Mouse (Mus musculus) cerebellum, adult 2 months (tissue): ENCODE measurements around the gene Zfp609. TPM values are rescaled to one million over a fixed set of nuclear protein-coding genes. Genes with fewer than 3 reads are reported as not detected.

Source experiments
- DNase-seq, 2 experiments: peaks; one replicate each; pipeline ENCODE4 v3.0.0; 2021
- H3K27ac ChIP-seq: fragments of 200-500 bp; 2 replicates; pipeline ENCODE4 v1.5.1; 2012; ENCODE audit warnings: low read length, control low read depth, inconsistent platforms; ENCODE audit not compliant: insufficient read depth
- H3K27me3 ChIP-seq: fragments of 200-500 bp; 2 replicates; pipeline ENCODE4 v1.6.1; 2012; ENCODE audit warnings: inconsistent platforms, mild to moderate bottlenecking, low read length, moderate library complexity; ENCODE audit not compliant: control insufficient read depth, insufficient read depth
- H3K4me1 ChIP-seq: fragments of 200-500 bp; 2 replicates; pipeline ENCODE4 v1.6.1; 2011; ENCODE audit warnings: low read length; ENCODE audit not compliant: control insufficient read depth, insufficient read depth
- H3K4me3 ChIP-seq: fragments of 200-500 bp; replicated peaks from 2 replicates; pipeline ENCODE3; 2011; ENCODE audit warnings: mild to moderate bottlenecking, low read depth, low read length, control low read depth; ENCODE audit not compliant: insufficient read depth
- CTCF ChIP-seq: fragments of 200-500 bp; IDR thresholded peaks from 2 replicates; pipeline ENCODE4 v1.5.1; 2011; ENCODE audit warnings: low read depth, mild to moderate bottlenecking, control low read depth, low read length, moderate library complexity, borderline replicate concordance; ENCODE audit not compliant: insufficient read depth
- POLR2A ChIP-seq: fragments of 200-500 bp; IDR thresholded peaks from 2 replicates; pipeline ENCODE4 v1.6.1; 2011; ENCODE audit warnings: low read length, control low read depth, borderline replicate concordance; ENCODE audit not compliant: insufficient read depth
- WGBS: fragments of 180-500 bp; shearing (Covaris S2); methylation state at CpG from one replicate; pipeline ENCODE4 v1.1.7; 2018; 5-methylcytosine and 5-hydroxymethylcytosine counted together
- polyA plus RNA-seq: library from polyadenylated mRNA; depleted of rRNA; stranded (reverse); fragments of >200 nt; gene quantifications from 2 replicates; pipeline ENCODE4 v1.2.3, GENCODE M21; 2012

Zfp609 gene
- polyA plus RNA-seq, 1 experiment, result 19.2 TPM

DNA sequence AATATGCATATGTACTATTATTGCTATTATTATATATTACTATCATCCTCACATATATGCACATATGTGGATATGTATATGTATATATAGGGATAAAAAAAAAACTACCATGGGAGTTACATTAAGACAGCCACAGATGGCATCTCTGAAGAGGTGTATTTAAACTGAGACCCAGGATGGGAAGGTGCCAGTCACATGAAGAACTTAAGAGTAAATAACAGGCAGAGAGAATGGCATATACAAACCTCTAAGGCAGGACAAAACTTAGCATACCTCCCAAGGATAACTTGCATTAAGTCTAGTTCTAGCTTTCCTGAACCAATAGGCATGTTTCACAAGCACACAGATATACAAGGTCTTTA is 83.6 kb downstream of the Zfp609 start:
- TF ChIP-seq POLR2A, result no peak
- no peak for TF ChIP-seq CTCF
- DNase-seq, result no peak
- no peak overlapping the region for H3K4me3 ChIP-seq
- peaks cover 20% of the 10 kb centered on the region; the same call in 1 of the 2 replicates for H3K4me1 ChIP-seq
- peak overlapping the region; percentile 53; the same call in 1 of the 2 replicates for H3K27ac ChIP-seq
- H3K27me3 ChIP-seq, result no peaks in the 10 kb centered on the region

DNA sequence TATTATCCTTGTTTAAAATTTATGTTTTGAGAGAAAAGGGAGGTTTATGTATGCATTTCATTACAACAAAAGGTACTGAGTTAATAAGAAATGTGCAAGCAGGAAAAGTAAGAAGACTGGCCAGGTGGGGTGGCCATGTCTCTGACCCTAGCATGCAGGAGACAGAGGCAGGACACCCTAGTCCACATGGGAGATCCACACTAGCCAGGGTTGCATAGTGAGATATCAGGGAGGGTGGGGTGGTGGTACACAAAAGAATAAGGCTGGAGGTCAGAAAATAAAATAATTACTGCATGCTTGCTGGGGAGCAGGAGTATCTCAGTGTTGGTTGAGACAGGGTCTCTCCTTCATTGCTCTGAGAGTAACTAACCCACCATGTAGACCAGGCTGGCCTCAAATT is 84.0 kb downstream of the Zfp609 start:
- peak overlapping the region; percentile 53; the same call in 1 of the 2 replicates for H3K27ac ChIP-seq
- TF ChIP-seq POLR2A (no peak), CTCF (no peak)
- H3K4me1 ChIP-seq, result peaks cover 17% of the 10 kb centered on the region; the same call in 1 of the 2 replicates
- H3K27me3 ChIP-seq, result no peaks in the 10 kb centered on the region
- DNase-seq, result no peak
- H3K4me3 ChIP-seq, result no peak overlapping the region

DNA sequence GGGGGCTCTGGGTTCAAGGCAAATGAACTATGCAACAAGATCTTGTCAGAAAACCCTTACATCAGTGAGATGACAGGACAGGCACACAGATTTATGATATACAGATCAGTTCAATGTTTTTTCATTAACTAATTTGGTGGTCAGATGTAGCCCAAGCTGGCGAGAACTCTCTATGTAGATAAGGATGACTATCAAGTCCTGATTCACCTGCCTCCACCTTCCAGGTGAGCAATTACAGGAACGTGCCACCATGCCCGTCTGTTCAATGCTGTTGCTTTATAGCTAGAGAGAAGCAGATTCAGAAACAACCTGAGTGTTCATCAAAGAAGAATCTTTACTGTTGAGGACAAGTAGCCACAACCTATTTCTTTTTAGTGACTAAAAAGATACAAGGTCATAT is 84.6 kb downstream of the Zfp609 start:
- Histone ChIP-seq H3K27me3 (no peaks in the 10 kb centered on the region), H3K27ac (no peak overlapping the region), H3K4me3 (no peak overlapping the region), H3K4me1 (peaks cover 17% of the 10 kb centered on the region; the same call in 1 of the 2 replicates)
- DNase-seq, result no peak
- WGBS, result 64% methylated on average over 3 of the region's 3 CpGs
- no peak for TF ChIP-seq CTCF
- no peak for TF ChIP-seq POLR2A

DNA sequence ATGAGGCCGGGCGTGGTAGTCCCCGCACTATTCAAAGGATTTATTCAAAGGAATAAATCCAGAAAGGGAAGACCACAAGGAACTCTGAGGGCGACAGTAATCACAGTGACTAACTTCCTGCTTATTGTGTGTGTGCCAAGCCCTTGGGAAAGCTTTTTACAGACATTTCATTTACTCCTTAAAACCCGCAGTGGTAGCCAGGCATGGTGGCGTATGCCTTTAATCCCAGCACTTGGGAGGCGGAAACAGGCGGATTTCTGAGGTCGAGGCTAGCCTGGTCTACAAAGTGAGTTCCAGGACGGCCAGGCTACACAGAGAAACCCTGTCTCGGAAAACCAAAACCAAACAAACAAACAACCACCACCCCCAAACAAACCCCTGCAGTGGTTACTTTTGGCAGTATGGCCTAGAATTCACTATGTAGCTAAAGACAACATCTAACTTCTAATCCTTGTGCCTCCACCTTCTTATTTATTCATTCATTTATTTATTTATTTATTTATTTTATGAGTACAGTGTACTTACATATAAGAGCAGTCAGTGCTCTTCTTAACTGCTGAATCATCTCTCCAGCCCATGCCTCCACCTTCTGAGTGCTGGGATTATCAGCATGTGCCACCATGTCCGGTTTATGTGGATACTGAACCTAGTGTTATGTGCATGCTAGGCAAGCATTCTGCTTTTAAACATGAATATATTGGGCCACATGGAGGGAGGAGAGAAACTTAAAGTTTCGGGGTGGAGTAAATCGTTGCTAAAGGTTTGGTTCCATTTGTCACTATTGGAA is 86.1 kb downstream of the Zfp609 start:
- no peak overlapping the region for H3K4me3 ChIP-seq
- H3K27me3 ChIP-seq, result no peaks in the 10 kb centered on the region
- DNase-seq, result no peak
- 91% methylated on average over 14 of the region's 14 CpGs for WGBS
- H3K4me1 ChIP-seq, result peaks cover 17% of the 10 kb centered on the region; the same call in 1 of the 2 replicates
- H3K27ac ChIP-seq, result no peak overlapping the region
- no peak for TF ChIP-seq CTCF
- no peak for TF ChIP-seq POLR2A

DNA sequence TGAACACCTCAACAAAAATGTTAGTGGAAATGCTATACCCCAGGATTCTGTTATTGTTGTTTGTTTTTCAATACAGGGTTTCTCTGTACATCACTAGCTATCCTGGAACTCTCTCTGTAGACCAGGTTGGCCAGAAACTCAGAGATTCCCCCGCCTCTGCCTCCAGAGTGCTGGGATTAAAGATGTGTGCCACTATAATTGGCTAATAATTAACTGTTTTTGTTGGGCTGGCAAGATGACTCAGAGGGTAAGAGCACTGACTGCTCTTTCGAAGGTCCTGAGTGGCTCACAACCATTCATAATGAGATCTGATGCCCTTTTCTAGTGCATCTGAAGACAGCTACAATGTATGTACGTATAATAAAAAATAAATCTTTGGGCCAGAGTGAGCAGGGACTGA is 92.4 kb downstream of the Zfp609 start:
- 0 out of 2 replicates have a peak, but pooled peaks cover 3% of the 10 kb centered on the region for H3K4me1 ChIP-seq
- H3K27ac ChIP-seq, result no peak overlapping the region
- H3K4me3 ChIP-seq, result no peak overlapping the region
- TF ChIP-seq POLR2A (no peak), CTCF (no peak)
- DNase-seq, result no peak
- H3K27me3 ChIP-seq, result no peaks in the 10 kb centered on the region
- 83% methylated on average over 3 of the region's 3 CpGs for WGBS

DNA sequence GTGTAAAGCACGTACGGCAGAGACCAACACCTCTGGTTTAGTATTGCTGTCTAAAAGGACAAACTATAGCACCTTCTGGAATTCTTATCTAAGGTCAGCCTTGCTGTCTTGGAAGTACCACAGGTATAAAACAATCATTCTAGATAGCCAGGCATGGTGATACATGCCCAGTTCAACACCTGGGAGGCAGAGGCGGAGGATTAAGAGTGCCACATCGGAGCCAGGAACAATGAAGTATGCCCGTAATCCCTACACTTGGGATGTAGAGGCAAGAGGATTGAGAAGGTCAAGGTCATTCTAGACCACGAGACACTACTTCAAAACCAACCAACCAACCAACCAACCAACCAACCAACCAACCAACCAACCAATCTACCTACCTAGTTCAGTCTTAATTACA is 98.8 kb downstream of the Zfp609 start:
- no peak overlapping the region for H3K4me3 ChIP-seq
- H3K27ac ChIP-seq, result no peak overlapping the region
- DNase-seq, result no peak
- TF ChIP-seq CTCF (no peak), POLR2A (no peak)
- no peaks in the 10 kb centered on the region for H3K27me3 ChIP-seq
- peaks cover 5% of the 10 kb centered on the region; the same call in 1 of the 2 replicates for H3K4me1 ChIP-seq
- WGBS, result 98% methylated on average over 6 of the region's 6 CpGs

DNA sequence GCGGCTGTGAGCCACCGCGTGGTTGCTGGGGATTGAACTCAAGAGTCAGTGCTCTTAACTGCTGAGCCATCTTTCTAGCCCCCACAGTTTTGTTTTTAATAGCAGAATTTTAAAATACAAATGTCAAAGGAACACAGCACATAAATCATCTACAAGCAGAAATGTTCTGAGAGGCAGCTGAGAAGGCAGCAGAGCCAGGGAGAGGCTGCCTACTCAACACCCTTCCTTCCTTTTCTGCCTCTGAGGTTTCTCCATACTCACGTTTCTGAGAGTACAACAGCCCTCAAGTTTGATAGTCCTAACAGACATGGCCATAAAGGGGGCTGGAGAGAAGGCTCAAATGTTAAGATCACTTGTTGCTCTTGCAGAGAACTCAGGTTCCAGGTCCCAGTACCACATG is 99.9 kb downstream of the Zfp609 start:
- 97% methylated on average over 4 of the region's 4 CpGs for WGBS

DNA sequence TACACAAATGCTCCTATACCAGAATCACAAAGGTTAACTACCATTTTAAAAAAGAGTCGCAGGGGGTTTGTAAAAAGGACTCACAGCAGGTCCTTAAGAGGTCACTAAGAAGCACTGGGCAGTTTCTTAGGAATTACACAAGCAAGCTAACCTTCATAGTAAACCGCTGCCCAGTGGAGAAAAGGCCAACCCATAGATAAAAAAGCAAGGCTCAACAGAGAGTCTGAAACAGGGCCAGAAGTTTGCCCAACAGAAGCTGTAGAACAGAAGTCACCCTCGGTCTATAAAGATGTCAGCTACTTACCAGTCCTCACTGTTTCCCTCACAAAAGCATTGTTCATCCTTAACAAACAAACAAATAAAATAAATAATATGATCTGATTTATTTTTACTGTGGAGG is 100.9 kb downstream of the Zfp609 start:
- Histone ChIP-seq H3K4me3 (no peak overlapping the region), H3K27me3 (no peaks in the 10 kb centered on the region), H3K27ac (no peak overlapping the region), H3K4me1 (peaks cover 6% of the 10 kb centered on the region; the same call in 1 of the 2 replicates)
- TF ChIP-seq POLR2A (no peak), CTCF (no peak)
- 64% methylated on average over 3 of the region's 3 CpGs for WGBS
- DNase-seq, result no peak

More for the DNA sequence above, 99.9 kb downstream of the Zfp609 start:
- Histone ChIP-seq H3K4me1 (peaks cover 5% of the 10 kb centered on the region; the same call in 1 of the 2 replicates), H3K27me3 (no peaks in the 10 kb centered on the region), H3K27ac (no peak overlapping the region), H3K4me3 (no peak overlapping the region)
- TF ChIP-seq POLR2A (no peak), CTCF (no peak)
- no peak for DNase-seq
